Mouse (Mus musculus): ENCODE measurements around the gene Camk1d.
"Not testable (repeated sequence)": the region's sequence is repeated elsewhere in the genome, so short reads cannot be mapped to it uniquely, and the experiment has no call there.

Gene Camk1d

GRCm38 (mm10) chr2:5316763-5317162 is 397.6 kb downstream of the Camk1d start:
- no peak for DNase-seq (ENCODE audit: low spot score)

DNA sequence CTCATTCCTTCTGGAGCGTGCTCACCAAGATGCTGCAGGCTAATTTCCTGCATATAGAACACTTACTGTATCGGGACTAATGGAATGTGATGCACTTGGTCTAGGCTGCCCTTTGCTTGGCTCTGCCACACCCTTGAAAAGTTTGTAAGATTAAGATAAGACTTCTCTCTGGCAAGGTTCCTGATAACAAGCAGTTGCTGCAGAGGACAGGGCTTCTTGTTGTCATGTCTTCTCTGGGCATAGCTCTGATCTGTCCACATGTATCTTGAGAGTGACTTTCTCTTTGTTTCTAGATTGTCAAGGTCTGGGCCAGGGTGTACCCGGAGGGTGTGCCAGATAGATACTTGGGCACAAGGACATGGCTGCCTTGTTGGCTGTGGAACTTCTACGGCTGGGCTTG is 398.1 kb downstream of the Camk1d start:
- DNase-seq (ENCODE audit: low spot score) = no peak

GRCm38 (mm10) chr2:5315291-5315828 is 399.0 kb downstream of the Camk1d start:
- no peak for DNase-seq (ENCODE audit: low spot score)

DNA sequence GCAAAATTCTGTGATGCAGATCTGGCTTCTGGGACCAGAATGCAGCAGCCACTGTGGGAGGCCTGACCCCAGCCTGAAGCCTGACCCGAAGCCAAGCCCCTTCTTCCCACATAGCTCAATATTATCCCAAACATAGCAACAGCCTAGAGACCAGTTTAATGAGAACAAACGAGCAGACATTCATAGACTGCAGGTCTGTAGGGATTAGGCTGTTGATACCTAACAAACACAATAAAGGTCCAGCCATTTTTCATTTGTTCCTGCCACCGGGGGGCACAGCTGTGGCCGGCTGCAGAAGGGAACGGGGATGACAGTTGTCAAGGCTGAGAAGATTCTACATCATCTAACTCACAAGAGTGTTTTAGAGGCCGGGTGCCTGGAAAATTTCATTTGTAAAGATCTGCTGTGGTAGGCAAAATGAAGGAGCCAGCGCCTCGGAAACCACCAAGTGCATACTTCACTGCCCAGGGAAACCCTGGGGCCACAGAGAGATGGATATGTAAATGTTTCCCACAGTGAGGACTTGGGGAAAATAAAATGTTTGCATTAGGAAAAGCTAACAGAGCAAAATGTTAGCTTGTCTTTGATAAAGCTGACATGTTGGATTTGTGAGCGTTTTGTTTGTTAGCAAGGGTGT is 399.7 kb downstream of the Camk1d start:
- DNase-seq (ENCODE audit: low spot score) = no peak

DNA sequence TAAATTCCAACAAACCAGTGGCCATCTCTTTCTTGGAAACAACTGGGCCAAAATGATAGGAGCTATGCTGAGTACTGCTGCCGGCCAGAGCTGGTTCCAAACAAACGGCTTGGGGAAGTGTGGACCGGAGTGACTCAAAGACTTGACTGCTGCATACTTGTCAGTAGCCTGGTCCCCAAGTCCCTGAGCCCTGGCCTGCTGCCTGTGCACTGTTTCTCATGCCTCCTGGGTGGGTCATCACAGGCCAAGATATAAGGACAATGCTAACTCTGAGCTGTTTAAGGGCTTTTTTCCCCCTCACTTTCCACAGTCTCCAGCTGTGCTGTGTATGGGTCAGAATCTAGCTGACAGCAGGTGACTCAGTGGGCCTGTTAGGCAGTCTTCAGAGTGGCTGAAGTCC is 409.2 kb downstream of the Camk1d start:
- no peak for DNase-seq (ENCODE audit: low spot score)

DNA sequence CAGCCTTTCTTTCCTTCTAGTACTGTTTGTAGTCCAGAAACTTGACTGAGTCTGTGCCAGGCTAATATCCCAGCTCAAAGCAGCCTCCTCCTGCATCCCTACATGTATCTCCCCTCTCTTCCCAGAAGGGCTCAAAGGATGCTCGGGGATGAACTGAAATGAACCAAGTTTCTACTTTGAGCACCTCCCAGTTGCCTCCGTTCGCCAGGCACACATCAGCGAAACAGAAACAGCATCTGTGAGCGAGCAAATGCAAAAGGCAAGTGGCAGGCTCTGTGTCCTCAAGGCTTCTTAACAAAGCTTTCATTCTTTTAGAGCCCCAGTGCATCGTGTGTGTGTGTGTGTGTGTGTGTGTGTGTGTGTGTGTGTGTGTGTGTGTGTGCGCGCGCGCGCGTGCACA is 409.9 kb downstream of the Camk1d start:
- DNase-seq (ENCODE audit: low spot score) = no peak

GRCm38 (mm10) chr2:5301286-5301685 is 413.0 kb downstream of the Camk1d start:
- DNase-seq (ENCODE audit: low spot score) = no peak

GRCm38 (mm10) chr2:5298071-5298470 is 416.2 kb downstream of the Camk1d start:
- DNase-seq (ENCODE audit: low spot score) = no peak

DNA sequence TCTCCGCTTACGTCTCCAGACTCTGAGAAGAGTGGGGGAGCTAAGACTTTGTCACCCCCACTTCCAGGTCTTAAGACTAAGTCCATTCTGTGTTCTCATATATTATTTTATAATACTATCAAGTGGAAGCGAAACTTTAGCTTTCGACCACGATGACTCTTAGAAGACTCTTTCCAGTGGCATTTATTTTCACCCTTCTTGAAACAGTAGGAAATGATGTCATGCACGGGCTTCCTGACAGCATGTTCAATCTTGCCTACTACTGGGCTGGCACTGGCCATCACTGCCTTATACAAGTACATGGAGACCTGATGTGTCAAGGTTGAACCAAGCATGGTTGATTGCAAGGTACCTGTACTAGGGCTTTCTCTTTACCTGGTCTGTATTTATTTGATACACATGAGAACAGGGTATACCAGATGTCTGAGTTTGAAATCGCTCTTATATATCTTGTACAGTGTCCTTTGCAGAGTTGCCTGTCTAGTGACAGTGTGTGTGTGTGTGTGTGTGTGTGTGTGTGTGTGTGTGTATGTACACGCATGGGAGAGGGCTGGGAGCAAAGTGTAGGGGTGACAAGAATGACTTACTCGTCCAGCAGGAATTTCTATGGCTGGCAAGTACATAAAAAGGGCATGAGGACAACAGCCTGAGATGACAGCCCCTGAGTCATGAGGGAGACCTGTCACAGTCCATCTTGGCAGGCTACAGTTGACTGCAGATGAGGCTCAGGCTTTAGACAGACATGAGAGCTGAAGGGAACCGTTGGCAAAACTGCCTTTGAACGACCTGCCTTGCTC is 417.4 kb downstream of the Camk1d start:
- DNase-seq (ENCODE audit: low spot score) = no peak

DNA sequence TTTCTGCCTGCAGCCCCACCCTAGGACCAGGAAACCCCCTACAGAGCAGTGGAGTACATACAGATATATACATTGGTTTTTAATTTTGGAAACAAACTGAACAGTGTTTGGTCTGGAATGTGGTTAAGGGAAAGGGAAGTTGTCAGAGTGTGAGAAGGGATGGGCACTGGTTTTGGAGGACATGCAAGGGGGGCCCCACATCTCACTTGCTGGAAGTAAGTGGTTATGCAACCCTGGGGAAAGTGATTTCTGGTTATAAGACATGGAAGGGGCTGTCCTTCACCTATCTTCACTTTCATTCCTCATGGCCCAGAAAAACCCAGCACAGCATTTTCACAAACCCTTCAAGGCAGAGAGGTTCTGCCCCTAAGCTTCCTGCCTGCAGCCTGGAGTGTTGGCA is 419.2 kb downstream of the Camk1d start:
- DNase-seq (ENCODE audit: low spot score) = no peak

DNA sequence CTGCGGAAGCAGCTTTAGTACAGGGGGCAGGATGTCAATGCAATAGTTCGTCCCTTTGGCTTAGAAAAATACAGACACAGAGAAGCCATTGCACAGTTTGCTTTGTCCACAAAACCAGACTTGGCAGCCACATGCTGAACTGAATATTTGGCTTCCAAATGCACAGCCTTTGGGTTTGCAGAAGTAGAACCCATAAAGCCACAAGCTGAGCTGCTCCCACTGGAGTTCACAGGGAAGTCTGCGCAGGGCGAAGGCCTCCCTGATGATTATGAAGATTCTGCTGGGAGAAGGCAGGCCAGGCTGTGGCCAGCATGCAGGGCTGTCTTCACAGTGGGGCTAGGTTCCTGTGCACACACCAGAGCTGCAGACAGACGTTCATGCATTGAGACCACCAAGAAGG is 419.9 kb downstream of the Camk1d start:
- DNase-seq (ENCODE audit: low spot score) = no peak

GRCm38 (mm10) chr2:5288593-5288992 is 425.7 kb downstream of the Camk1d start:
- DNase-seq (ENCODE audit: low spot score) = no peak

DNA sequence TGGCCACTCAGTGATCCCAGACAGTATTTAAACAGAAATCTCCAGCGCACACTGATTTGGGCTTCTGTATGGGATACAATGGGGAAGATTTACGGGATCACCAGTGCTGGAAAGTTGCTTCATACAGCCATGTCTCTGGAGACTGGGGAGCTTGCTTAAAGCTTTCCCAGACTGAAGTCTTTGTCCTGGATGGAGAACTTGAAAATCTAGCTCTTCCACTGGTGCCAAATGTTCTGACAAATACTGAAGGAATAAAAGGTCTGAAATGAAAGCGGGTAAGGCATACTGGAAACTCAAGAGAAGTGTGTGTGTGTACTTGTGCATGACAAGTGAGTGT is 427.3 kb downstream of the Camk1d start:
- DNase-seq (ENCODE audit: low spot score) = no peak

- no peak for DNase-seq (ENCODE audit: low spot score)
These were observed 427.9 kb downstream of the Camk1d start for GRCm38 (mm10) chr2:5286189-5287043.

DNA sequence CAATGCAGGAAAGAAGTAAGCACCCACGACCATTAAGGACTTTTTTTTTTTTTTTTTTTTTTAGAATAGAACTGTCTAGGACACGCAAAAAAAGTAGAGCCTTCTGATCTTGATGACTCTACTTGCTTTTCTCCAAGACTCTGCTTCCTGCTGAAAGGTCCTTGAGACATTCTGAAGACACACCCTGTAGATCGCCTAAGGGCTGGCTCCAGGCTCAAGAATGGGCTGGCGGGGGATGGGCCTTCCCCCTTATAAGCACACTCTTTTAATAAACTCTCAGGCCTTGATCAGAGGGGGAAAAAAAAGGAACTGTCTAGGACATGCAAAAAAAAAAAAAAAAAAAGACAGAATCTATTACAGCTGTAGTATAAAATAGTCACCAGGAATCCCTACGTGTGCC is 430.0 kb downstream of the Camk1d start:
- no peak for DNase-seq (ENCODE audit: low spot score)

GRCm38 (mm10) chr2:5282623-5283022 is 431.7 kb downstream of the Camk1d start:
- DNase-seq (ENCODE audit: low spot score) = no peak

- DNase-seq (ENCODE audit: low spot score) = no peak
These were observed 446.3 kb downstream of the Camk1d start for GRCm38 (mm10) chr2:5267980-5268379.

GRCm38 (mm10) chr2:5262279-5262678 is 452.0 kb downstream of the Camk1d start:
- DNase-seq (ENCODE audit: low spot score) = no peak

DNA sequence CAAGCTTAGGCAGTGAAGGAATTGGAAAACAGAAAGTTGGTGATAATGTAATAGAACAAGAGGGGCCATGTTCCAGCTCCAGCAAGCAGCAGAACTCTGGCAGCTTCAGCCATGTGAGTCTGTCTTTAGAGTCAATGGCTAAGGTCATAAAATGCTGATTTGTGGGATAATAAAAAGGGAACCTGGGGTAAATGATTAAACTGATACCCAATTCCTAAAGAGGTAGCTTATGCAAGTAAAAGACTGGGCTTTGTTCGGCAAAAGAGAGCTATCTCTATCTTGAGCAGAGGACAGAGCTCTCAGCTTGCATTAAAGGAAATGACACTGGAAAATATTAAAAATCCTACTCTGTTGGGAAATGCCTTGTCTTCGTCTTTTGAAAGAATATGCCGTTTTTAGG is 456.1 kb downstream of the Camk1d start:
- no peak for DNase-seq (ENCODE audit: low spot score)

GRCm38 (mm10) chr2:5249969-5250368 is 464.3 kb downstream of the Camk1d start:
- no peak for DNase-seq (ENCODE audit: low spot score)

DNA sequence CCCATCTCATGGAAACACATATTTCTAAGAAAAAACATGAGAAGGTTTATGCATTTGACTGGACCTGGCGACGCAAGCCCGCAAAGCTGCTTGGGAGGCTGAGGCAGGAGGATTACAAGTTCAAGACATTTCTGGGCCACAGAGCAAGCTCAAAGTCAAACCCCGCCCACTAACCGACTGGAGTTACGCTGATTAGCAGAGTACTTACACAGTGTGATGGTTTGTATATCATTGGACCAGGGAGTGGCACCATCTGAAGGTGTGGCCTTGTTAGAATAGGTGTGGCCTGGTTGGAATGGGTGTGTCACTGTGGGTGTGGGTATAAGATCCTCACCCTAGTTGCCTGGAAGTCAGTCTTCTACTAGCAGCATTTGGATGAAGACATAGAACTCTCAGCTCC is 465.1 kb downstream of the Camk1d start:
- DNase-seq (ENCODE audit: low spot score) = not testable (repeated sequence)

All from spleen, adult 12 weeks (tissue).